Mouse (Mus musculus) kidney, adult 2 months (tissue): ENCODE data around the gene Adamtsl3.

Experiments
- CTCF ChIP-seq: fragments of 200-500 bp; conservative IDR thresholded peaks from 2 replicates; pipeline ENCODE4 v1.5.1; 2011; ENCODE audit warnings: low read depth, mild to moderate bottlenecking, control low read depth, low read length, moderate library complexity, mixed read lengths; ENCODE audit not compliant: insufficient read depth, insufficient read length
- POLR2A ChIP-seq: fragments of 200-500 bp; IDR thresholded peaks from one replicate; pipeline ENCODE4 v1.6.1; 2011; ENCODE audit warnings: low read depth, low read length, control low read depth

GRCm38 (mm10) chr7:82396869-82397268, 61.4 kb downstream of the Adamtsl3 start:
- TF ChIP-seq CTCF (no peak), POLR2A (no peak)
